Mouse (Mus musculus): Measurements from ENCODE around the gene Otop1.

The Otop1 gene

GRCm38 (mm10) chr5:38275771-38276170 is at the start of gene Otop1:
Gene Otop1, plus strand, starts transcription at chr5:38275972.
- DNase-seq (ENCODE audit: low read depth, low spot score) = no peak

- DNase-seq (ENCODE audit: low read depth, low spot score) = peak; percentile 37
Observed at GRCm38 (mm10) chr5:38235422-38235821, 40.4 kb upstream of the Otop1 start.

- no peak for DNase-seq (ENCODE audit: low read depth, low spot score)
Observed at GRCm38 (mm10) chr5:38236627-38237026, 39.1 kb upstream of the Otop1 start.

- DNase-seq (ENCODE audit: low read depth, low spot score) = no peak
Observed at GRCm38 (mm10) chr5:38240727-38241472, 34.9 kb upstream of the Otop1 start.

- no peak for DNase-seq (ENCODE audit: low read depth, low spot score)
Observed at GRCm38 (mm10) chr5:38241473-38241834, 34.3 kb upstream of the Otop1 start.

GRCm38 (mm10) chr5:38241966-38242365 is 33.8 kb upstream of the Otop1 start:
- no peak for DNase-seq (ENCODE audit: low read depth, low spot score)

GRCm38 (mm10) chr5:38255195-38255594 is 20.6 kb upstream of the Otop1 start:
- DNase-seq (ENCODE audit: low read depth, low spot score) = no peak

GRCm38 (mm10) chr5:38255644-38256043 is 20.1 kb upstream of the Otop1 start:
- no peak for DNase-seq (ENCODE audit: low read depth, low spot score)

- no peak for DNase-seq (ENCODE audit: low read depth, low spot score)
Observed at GRCm38 (mm10) chr5:38256551-38256950, 19.2 kb upstream of the Otop1 start.

- no peak for DNase-seq (ENCODE audit: low read depth, low spot score)
Observed at GRCm38 (mm10) chr5:38258034-38258772, 17.6 kb upstream of the Otop1 start.

GRCm38 (mm10) chr5:38258773-38259146 is 17.0 kb upstream of the Otop1 start:
- DNase-seq (ENCODE audit: low read depth, low spot score) = no peak

GRCm38 (mm10) chr5:38259455-38260106 is 16.2 kb upstream of the Otop1 start:
- DNase-seq (ENCODE audit: low read depth, low spot score) = no peak

GRCm38 (mm10) chr5:38260107-38260682 is 15.6 kb upstream of the Otop1 start, which contains the start of gene Tmem128:
Gene Tmem128, plus strand, starts transcription at chr5:38260185.
- peak; percentile 61 for DNase-seq (ENCODE audit: low read depth, low spot score)

GRCm38 (mm10) chr5:38270942-38271341 is 4.8 kb upstream of the Otop1 start:
- DNase-seq (ENCODE audit: low read depth, low spot score) = no peak

- no peak for DNase-seq (ENCODE audit: low read depth, low spot score)
Observed at GRCm38 (mm10) chr5:38273831-38274230, 1.9 kb upstream of the Otop1 start.

GRCm38 (mm10) chr5:38276451-38276850 is 679 bp downstream of the Otop1 start:
- DNase-seq (ENCODE audit: low read depth, low spot score) = no peak

GRCm38 (mm10) chr5:38277098-38277866 is 1.5 kb downstream of the Otop1 start:
- no peak for DNase-seq (ENCODE audit: low read depth, low spot score)

- no peak for DNase-seq (ENCODE audit: low read depth, low spot score)
Observed at GRCm38 (mm10) chr5:38277936-38278600, 2.3 kb downstream of the Otop1 start.

- no peak for DNase-seq (ENCODE audit: low read depth, low spot score)
Observed at GRCm38 (mm10) chr5:38280075-38280474, 4.3 kb downstream of the Otop1 start.

GRCm38 (mm10) chr5:38285724-38286123 is 10.0 kb downstream of the Otop1 start:
- no peak for DNase-seq (ENCODE audit: low read depth, low spot score)

- no peak for DNase-seq (ENCODE audit: low read depth, low spot score)
Observed at GRCm38 (mm10) chr5:38288476-38288875, 12.7 kb downstream of the Otop1 start.

Measured in retina, postnatal 7 days (tissue).